Mouse (Mus musculus) thymus, postnatal 0 days (tissue): ENCODE data around the gene Cbx1. TPM values are rescaled to one million over a fixed set of nuclear protein-coding genes. Genes with fewer than 3 reads are reported as not detected.
"Not testable (repeated sequence)": the region's sequence is repeated elsewhere in the genome, so short reads cannot be mapped to it uniquely, and the experiment has no call there.

Source experiments
- DNase-seq: peaks from one replicate; pipeline ENCODE4 v3.0.0-alpha.2; 2015; ENCODE audit warnings: low spot score
- microRNA counts: library from miRNA; unstranded; fragments of <30 nt; microRNA quantifications from one replicate; lab custom pipeline; 2015
- microRNA-seq: library from miRNA; unstranded; fragments of <30 nt; microRNA quantifications from one replicate; pipeline ENCODE4, GENCODE M21; 2016; ENCODE audit warnings: borderline number of aligned reads
- polyA plus RNA-seq: library from polyadenylated mRNA; unstranded; fragments of >200 nt; fragmentation: Nextera tagmentation; extraction: Ambion mirVana; gene quantifications from 2 replicates; pipeline ENCODE4 v1.2.1, GENCODE M21; 2015

The Cbx1 gene
- polyA plus RNA-seq, 1 experiment from 2014 or later = 129 TPM

GRCm38 (mm10) chr11:96837298-96837697 is 48.4 kb downstream of the Cbx1 start:
- no peak for DNase-seq

DNA sequence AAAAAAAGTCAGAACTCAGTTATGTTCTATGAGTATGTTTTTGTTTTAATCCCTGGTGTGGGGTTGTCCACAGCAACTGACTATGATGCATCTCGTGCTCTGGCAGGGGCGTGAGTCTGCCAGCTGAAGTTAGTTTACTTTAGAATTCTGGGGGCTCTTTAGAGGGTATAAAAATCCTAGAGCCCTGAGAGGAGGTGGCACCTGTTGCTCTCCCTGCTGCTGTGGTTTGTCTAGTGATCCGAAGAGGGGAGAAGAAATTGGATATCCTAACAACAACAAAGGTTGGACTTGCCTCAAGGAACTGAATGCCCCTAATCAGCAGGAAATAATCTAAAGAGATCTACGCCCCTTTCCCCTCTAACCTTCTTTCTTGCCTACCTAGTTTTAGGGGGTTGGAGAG is 49.4 kb downstream of the Cbx1 start:
- no peak for DNase-seq

DNA sequence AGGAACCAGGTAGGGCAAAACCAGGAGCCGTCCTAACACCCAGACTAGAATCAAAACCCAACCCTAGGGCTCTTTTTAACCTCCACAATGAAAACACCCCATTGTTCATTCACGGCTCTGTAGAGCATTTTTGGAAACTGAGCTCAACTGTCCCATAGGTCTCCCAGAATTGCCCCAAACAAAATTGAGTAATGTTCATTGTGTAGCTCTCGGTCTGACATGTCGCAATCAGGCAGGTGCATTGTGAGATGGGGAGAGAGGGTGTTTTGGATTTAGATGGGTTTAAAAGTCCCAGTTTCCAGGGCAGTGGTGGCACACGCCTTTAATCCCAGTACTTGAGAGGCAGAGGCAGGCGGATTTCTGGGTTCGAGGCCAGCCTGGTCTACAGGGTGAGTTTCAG is 50.5 kb downstream of the Cbx1 start:
- DNase-seq = no peak

- DNase-seq = no peak
Observed at GRCm38 (mm10) chr11:96839877-96840276, 51.0 kb downstream of the Cbx1 start.

GRCm38 (mm10) chr11:96840290-96840689 is 51.4 kb downstream of the Cbx1 start:
- no peak for DNase-seq

DNA sequence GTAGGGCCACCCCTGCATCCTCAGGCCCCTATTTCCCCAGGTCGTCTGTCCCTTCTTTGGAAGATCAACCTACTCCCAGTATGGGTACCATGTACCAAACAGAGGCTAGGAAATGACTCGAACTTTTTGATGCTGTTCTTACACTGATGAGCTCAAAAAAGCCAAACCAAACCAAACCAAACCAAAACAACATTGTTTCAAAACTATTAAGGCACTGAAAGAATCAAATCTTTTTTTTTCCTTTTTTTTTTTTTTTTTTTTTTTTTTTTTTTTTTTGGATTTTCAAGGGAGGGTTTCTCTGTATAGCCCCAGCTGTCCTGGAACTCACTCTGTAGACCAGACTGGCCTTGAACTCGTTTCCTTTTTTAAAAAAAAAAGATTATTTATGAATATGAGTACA is 54.7 kb downstream of the Cbx1 start:
- no peak for DNase-seq

- no peak for DNase-seq
Observed at GRCm38 (mm10) chr11:96847240-96847639, 58.3 kb downstream of the Cbx1 start.

- DNase-seq = no peak
Observed at GRCm38 (mm10) chr11:96848694-96849093, 59.8 kb downstream of the Cbx1 start.

GRCm38 (mm10) chr11:96849145-96849544 is 60.2 kb downstream of the Cbx1 start:
- DNase-seq = not testable (repeated sequence)

- DNase-seq = no peak
Observed at GRCm38 (mm10) chr11:96849681-96850467, 60.9 kb downstream of the Cbx1 start, which contains the start of gene Copz2. Copz2 (plus strand) TSS chr11:96849870.

DNA sequence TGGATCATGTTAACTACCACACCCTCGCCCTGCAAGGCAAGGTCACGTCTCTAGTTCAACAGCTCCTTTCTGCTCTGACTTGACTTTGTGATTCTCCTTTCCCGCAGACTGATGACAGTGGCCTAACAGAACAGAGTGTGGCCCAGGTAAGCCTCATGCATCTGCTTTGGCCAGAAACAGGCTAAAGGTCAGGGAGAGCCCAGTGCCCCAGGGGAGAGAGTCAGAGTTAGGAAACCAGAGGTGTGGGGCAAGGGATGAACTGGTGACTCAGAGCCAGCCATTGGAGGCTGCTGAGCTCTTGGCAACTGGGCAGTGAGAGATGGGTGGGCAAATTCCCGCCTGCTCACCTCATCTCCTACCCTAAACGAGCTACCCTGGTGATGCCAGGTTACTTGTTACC is 68.5 kb downstream of the Cbx1 start:
- no peak for DNase-seq

MicroRNAs encoded within 50 kb of the gene (microRNA counts, 519-probe panel; counts per million panel counts)
- 6,246 counts per million, percentile 90 among the panel's probes with 10 or more counts for microRNA mmu-miR-152 (lab: Ali Mortazavi, UCI)

Small RNAs within 50 kb of the gene (microRNA-seq; reads per million reads assigned to microRNA genes)
- gene Mir152 = 221 reads per million, percentile 55 among the genes with 10 or more reads in this experiment

Other genes with a start within 250 kb of the Cbx1 start
- gene Snx11, start 11.6 kb upstream of the Cbx1 start, polyA plus RNA-seq = 16.0 and 18.6 TPM in 2 replicates
- gene Nfe2l1, start 40.8 kb downstream of the Cbx1 start, polyA plus RNA-seq = 34.9 and 40.6 TPM in 2 replicates
- 55.8 and 60.7 TPM in 2 replicates for gene Copz2, start 60.7 kb downstream of the Cbx1 start, polyA plus RNA-seq
- 105 and 116 TPM in 2 replicates for gene Cdk5rap3, start 127.4 kb downstream of the Cbx1 start, polyA plus RNA-seq
- 1.0 and 1.5 TPM in 2 replicates for gene Prr15l, start 139.0 kb downstream of the Cbx1 start, polyA plus RNA-seq
- gene Pnpo, start 154.9 kb downstream of the Cbx1 start, polyA plus RNA-seq = 39.0 and 39.5 TPM in 2 replicates
- 19.2 and 21.9 TPM in 2 replicates for gene Sp2, start 193.8 kb downstream of the Cbx1 start, polyA plus RNA-seq
- gene Sp6, start 224.3 kb downstream of the Cbx1 start, polyA plus RNA-seq = 1.7 TPM in 2 replicates
- 23.1 and 25.8 TPM in 2 replicates for gene Scrn2, start 240.8 kb downstream of the Cbx1 start, polyA plus RNA-seq